Mouse (Mus musculus): ENCODE measurements around the gene Thrb. TPM values are rescaled to one million over a fixed set of nuclear protein-coding genes. Genes with fewer than 3 reads are reported as not detected.

The Thrb gene
- polyA plus RNA-seq, 1 experiment: 11.2 TPM

- H3K4me1 ChIP-seq (ENCODE audit: control insufficient read depth, insufficient read depth, low read length): no peaks in the 10 kb centered on the region; the same call in 1 of the 2 replicates
- DNase-seq: no peak
- H3K36me3 ChIP-seq (ENCODE audit: control insufficient read depth, insufficient read depth, low read length): no peaks in the 10 kb centered on the region
- TF ChIP-seq POLR2A (IDR thresholded peaks at IDR 0.05; ENCODE audit: low read depth, low read length) (no peak), CTCF (conservative IDR thresholded peaks at IDR 0.05; ENCODE audit: insufficient read depth, insufficient read length, low read depth, low read length) (no peak)
- H3K27me3 ChIP-seq (replicated peaks; ENCODE audit: control insufficient read depth, insufficient read depth, low read length): no peaks in the 10 kb centered on the region
- no peak overlapping the region for H3K27ac ChIP-seq (ENCODE audit: insufficient read depth, low read depth, low read length)
- no peak overlapping the region for H3K4me3 ChIP-seq (ENCODE audit: insufficient read depth, low read depth, low read length)
- WGBS: 87% methylated on average over 3 of the region's 3 CpGs
Observed at GRCm38 (mm10) chr14:17862651-17863050, 202.6 kb downstream of the Thrb start.

- Histone ChIP-seq H3K4me1 (ENCODE audit: control insufficient read depth, insufficient read depth, low read length) (no peaks in the 10 kb centered on the region; the same call in 1 of the 2 replicates), H3K27me3 (replicated peaks; ENCODE audit: control insufficient read depth, insufficient read depth, low read length) (no peaks in the 10 kb centered on the region), H3K4me3 (ENCODE audit: insufficient read depth, low read depth, low read length) (no peak overlapping the region), H3K36me3 (ENCODE audit: control insufficient read depth, insufficient read depth, low read length) (no peaks in the 10 kb centered on the region), H3K27ac (ENCODE audit: insufficient read depth, low read depth, low read length) (no peak overlapping the region)
- no peak for TF ChIP-seq POLR2A (IDR thresholded peaks at IDR 0.05; ENCODE audit: low read depth, low read length)
- TF ChIP-seq CTCF (conservative IDR thresholded peaks at IDR 0.05; ENCODE audit: insufficient read depth, insufficient read length, low read depth, low read length): no peak
- DNase-seq: no peak
- WGBS: 69% methylated on average over 6 of the region's 6 CpGs
Observed at GRCm38 (mm10) chr14:17863701-17864320, 203.8 kb downstream of the Thrb start.

GRCm38 (mm10) chr14:17868326-17868725, 208.3 kb downstream of the Thrb start:
- 69% methylated on average over 6 of the region's 6 CpGs for WGBS

GRCm38 (mm10) chr14:17875946-17876345, 215.9 kb downstream of the Thrb start:
- Histone ChIP-seq H3K4me3 (ENCODE audit: insufficient read depth, low read depth, low read length) (no peak overlapping the region), H3K27me3 (replicated peaks; ENCODE audit: control insufficient read depth, insufficient read depth, low read length) (no peaks in the 10 kb centered on the region), H3K36me3 (ENCODE audit: control insufficient read depth, insufficient read depth, low read length) (no peaks in the 10 kb centered on the region), H3K27ac (ENCODE audit: insufficient read depth, low read depth, low read length) (no peak overlapping the region), H3K4me1 (ENCODE audit: control insufficient read depth, insufficient read depth, low read length) (peaks cover 17% of the 10 kb centered on the region; the same call in 1 of the 2 replicates)
- WGBS: 49% methylated on average over 2 of the region's 2 CpGs
- TF ChIP-seq CTCF (conservative IDR thresholded peaks at IDR 0.05; ENCODE audit: insufficient read depth, insufficient read length, low read depth, low read length) (no peak), POLR2A (IDR thresholded peaks at IDR 0.05; ENCODE audit: low read depth, low read length) (no peak)
- no peak for DNase-seq

More at GRCm38 (mm10) chr14:17868326-17868725, 208.3 kb downstream of the Thrb start:
- Histone ChIP-seq H3K27me3 (replicated peaks; ENCODE audit: control insufficient read depth, insufficient read depth, low read length) (no peaks in the 10 kb centered on the region), H3K4me3 (ENCODE audit: insufficient read depth, low read depth, low read length) (no peak overlapping the region), H3K4me1 (ENCODE audit: control insufficient read depth, insufficient read depth, low read length) (peaks cover 11% of the 10 kb centered on the region; the same call in 1 of the 2 replicates), H3K27ac (ENCODE audit: insufficient read depth, low read depth, low read length) (no peak overlapping the region), H3K36me3 (ENCODE audit: control insufficient read depth, insufficient read depth, low read length) (no peaks in the 10 kb centered on the region)
- TF ChIP-seq POLR2A (IDR thresholded peaks at IDR 0.05; ENCODE audit: low read depth, low read length) (no peak), CTCF (conservative IDR thresholded peaks at IDR 0.05; ENCODE audit: insufficient read depth, insufficient read length, low read depth, low read length) (no peak)
- DNase-seq: no peak

- Histone ChIP-seq H3K4me3 (ENCODE audit: insufficient read depth, low read depth, low read length) (no peak overlapping the region), H3K36me3 (ENCODE audit: control insufficient read depth, insufficient read depth, low read length) (no peaks in the 10 kb centered on the region), H3K27me3 (replicated peaks; ENCODE audit: control insufficient read depth, insufficient read depth, low read length) (no peaks in the 10 kb centered on the region), H3K27ac (ENCODE audit: insufficient read depth, low read depth, low read length) (no peak overlapping the region), H3K4me1 (ENCODE audit: control insufficient read depth, insufficient read depth, low read length) (0 out of 2 replicates have a peak, but pooled peaks cover under 1% of the 10 kb centered on the region)
- no peak for TF ChIP-seq CTCF (conservative IDR thresholded peaks at IDR 0.05; ENCODE audit: insufficient read depth, insufficient read length, low read depth, low read length)
- TF ChIP-seq POLR2A (IDR thresholded peaks at IDR 0.05; ENCODE audit: low read depth, low read length): no peak
- 88% methylated on average over 5 of the region's 5 CpGs for WGBS
- DNase-seq: no peak
Observed at GRCm38 (mm10) chr14:17879446-17879845, 219.4 kb downstream of the Thrb start.

- TF ChIP-seq CTCF (conservative IDR thresholded peaks at IDR 0.05; ENCODE audit: insufficient read depth, insufficient read length, low read depth, low read length) (no peak), POLR2A (IDR thresholded peaks at IDR 0.05; ENCODE audit: low read depth, low read length) (no peak)
- Histone ChIP-seq H3K27me3 (replicated peaks; ENCODE audit: control insufficient read depth, insufficient read depth, low read length) (no peaks in the 10 kb centered on the region), H3K4me1 (ENCODE audit: control insufficient read depth, insufficient read depth, low read length) (no peaks in the 10 kb centered on the region), H3K4me3 (ENCODE audit: insufficient read depth, low read depth, low read length) (no peak overlapping the region), H3K27ac (ENCODE audit: insufficient read depth, low read depth, low read length) (no peak overlapping the region), H3K36me3 (ENCODE audit: control insufficient read depth, insufficient read depth, low read length) (no peaks in the 10 kb centered on the region)
- WGBS: 77% methylated on average over 13 of the region's 13 CpGs
- no peak for DNase-seq
Observed at GRCm38 (mm10) chr14:17884884-17885283, 224.8 kb downstream of the Thrb start.

- WGBS: 79% methylated on average over 3 of the region's 3 CpGs
Observed at GRCm38 (mm10) chr14:17885320-17885719, 225.3 kb downstream of the Thrb start.

More at GRCm38 (mm10) chr14:17885320-17885719, 225.3 kb downstream of the Thrb start:
- H3K4me3 ChIP-seq (ENCODE audit: insufficient read depth, low read depth, low read length): no peak overlapping the region
- no peaks in the 10 kb centered on the region for H3K27me3 ChIP-seq (replicated peaks; ENCODE audit: control insufficient read depth, insufficient read depth, low read length)
- no peak for DNase-seq
- no peaks in the 10 kb centered on the region for H3K36me3 ChIP-seq (ENCODE audit: control insufficient read depth, insufficient read depth, low read length)
- H3K4me1 ChIP-seq (ENCODE audit: control insufficient read depth, insufficient read depth, low read length): no peaks in the 10 kb centered on the region
- TF ChIP-seq CTCF (conservative IDR thresholded peaks at IDR 0.05; ENCODE audit: insufficient read depth, insufficient read length, low read depth, low read length): no peak
- no peak for TF ChIP-seq POLR2A (IDR thresholded peaks at IDR 0.05; ENCODE audit: low read depth, low read length)
- no peak overlapping the region for H3K27ac ChIP-seq (ENCODE audit: insufficient read depth, low read depth, low read length)
